Mouse (Mus musculus) erythroid progenitor cell, adult 5-6 weeks (primary cell): ENCODE data around the gene Rab36. TPM values are rescaled to one million over a fixed set of nuclear protein-coding genes. Genes with fewer than 3 reads are reported as not detected.

Experiments used
- total RNA-seq, 2 experiments: library from RNA; stranded (forward) in 1 of 2; stranded (reverse) in 1 of 2; fragments of 150-400 nt in 1 of 2; fragments of 186-747, 209-891 nt in 1 of 2; gene quantifications; 2 replicates each; pipeline versions ENCODE4 v1.2.3 to v1.2.4; 2015 to 2017; ENCODE audit warnings: low replicate concordance in 2 of 2

Gene Rab36
- total RNA-seq, 2 experiments from 2014 or later, result not detected

Other genes with a start within 250 kb of the Rab36 start
- gene Gnaz, start 69.9 kb upstream of the Rab36 start, total RNA-seq (2015; ENCODE audit: low replicate concordance), result not detected in 2 replicates
- gene Gnaz, start 69.9 kb upstream of the Rab36 start, total RNA-seq (2017; ENCODE audit: low replicate concordance), result 0.38 TPM in 1 of 2 replicates, not detected in the other
- not detected in 2 replicates for gene Rsph14, start 4.5 kb upstream of the Rab36 start, total RNA-seq (2015; ENCODE audit: low replicate concordance)
- not detected in 2 replicates for gene Rsph14, start 4.5 kb upstream of the Rab36 start, total RNA-seq (2017; ENCODE audit: low replicate concordance)
- gene Bcr, start 23.5 kb downstream of the Rab36 start, total RNA-seq (2015; ENCODE audit: low replicate concordance), result 2.5 and 5.8 TPM in 2 replicates
- 2.7 and 5.4 TPM in 2 replicates for gene Bcr, start 23.5 kb downstream of the Rab36 start, total RNA-seq (2017; ENCODE audit: low replicate concordance)
- gene Specc1l, start 175.0 kb downstream of the Rab36 start, total RNA-seq (2015; ENCODE audit: low replicate concordance), result 15.5 and 16.6 TPM in 2 replicates
- 23.7 and 24.5 TPM in 2 replicates for gene Specc1l, start 175.0 kb downstream of the Rab36 start, total RNA-seq (2017; ENCODE audit: low replicate concordance)